Mouse (Mus musculus) hindlimb bud, embryonic 11.5 days (tissue): ENCODE measurements around the gene Txndc8.

ENCODE experiments used
- DNase-seq: peaks from one replicate; pipeline ENCODE4 v3.0.0-alpha.2; 2012; ENCODE audit warnings: low read depth, low spot score; ENCODE audit errors: extremely low spot score

Txndc8 gene

DNA sequence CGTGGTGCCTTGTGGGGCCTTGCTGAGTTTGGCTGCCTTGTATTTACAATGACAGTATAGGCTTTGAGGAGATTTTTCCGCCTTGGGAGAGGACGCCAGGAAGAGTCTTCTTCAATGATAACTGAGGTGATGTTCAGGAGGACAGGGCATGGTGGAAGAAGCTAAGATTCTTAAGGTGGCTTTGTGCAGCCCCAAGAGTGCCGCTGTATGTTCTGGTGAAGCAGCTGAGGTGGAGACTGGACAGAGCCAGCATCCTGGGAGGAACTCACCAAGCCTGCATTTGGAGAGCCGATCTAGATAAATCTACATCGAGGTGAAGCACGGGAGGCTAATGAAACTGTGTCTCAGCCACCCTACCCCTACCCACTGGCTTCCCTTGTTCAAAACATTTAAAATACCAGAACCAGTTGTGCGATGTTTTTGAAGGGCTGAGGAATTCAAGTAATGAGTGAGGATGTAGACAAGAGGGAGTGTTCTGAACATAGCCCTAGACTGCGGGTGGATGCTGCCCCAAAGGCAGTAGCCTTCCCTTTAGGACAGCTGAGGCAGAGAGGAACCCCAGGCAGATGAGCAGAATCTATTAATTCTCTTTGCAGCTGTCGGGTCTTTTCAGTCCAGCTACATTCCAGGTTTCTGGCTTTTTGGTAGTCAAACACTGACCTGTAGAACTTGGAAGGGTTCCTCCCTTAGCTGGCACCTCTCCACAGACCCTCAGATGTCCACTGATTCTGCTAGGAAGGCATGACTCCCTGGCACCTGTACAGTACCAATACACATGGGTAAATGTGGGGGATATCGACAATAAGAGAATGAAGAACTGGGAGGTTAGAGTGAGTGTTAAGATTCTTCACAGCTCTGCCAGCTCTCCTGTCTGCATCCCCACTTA, 51.5 kb downstream of the Txndc8 start:
- no peak for DNase-seq

DNA sequence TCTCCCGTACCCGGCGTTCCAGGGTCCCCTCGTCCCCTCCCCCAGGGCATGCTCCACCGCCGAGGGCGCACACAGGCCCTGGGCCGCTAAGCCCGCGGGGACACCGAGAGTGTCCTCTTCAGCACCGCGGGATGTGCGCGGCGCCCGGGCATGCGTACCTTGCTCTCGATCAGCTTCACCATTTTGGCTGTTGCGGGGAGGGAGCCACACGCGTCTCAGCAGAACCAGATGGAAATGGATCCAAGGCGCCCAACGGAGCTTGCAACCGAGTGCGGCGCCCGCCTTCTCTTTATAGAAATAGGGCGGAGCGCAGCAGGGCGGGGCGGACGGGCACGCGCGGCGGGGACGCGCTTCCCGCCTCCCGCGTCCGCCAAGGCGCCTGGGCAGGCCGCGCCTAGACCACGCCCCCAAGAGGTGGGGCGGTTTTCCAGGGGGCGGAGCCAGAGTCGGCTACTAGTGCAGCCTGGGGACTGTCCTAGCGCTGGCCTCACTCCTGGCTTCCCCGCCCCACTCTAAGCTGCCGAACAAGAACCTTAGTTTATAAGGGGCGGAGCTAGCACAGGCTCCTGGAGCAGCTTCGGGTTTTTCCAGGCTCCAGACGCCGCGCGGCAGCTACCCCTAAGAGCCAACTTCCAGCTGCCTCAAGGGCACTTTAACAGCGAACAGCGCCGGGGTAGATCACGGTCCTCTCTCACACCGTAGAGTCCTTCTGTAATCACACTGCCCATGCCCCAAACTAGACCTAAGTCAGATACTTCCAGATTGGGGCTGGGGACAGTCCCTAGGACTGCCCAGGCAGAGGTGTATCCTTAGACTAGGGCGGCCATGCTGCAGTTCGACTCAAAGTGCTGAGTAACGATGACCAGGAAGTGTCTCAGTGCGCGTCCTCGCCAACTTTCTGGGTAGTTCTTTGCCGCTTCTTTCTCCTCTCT, 52.6 kb downstream of the Txndc8 start, which contains the start of gene Txn1:
Gene Txn1 (minus strand): TSS at position 383 of the 932 bp plus-strand sequence.
- DNase-seq, result peak; percentile 87

DNA sequence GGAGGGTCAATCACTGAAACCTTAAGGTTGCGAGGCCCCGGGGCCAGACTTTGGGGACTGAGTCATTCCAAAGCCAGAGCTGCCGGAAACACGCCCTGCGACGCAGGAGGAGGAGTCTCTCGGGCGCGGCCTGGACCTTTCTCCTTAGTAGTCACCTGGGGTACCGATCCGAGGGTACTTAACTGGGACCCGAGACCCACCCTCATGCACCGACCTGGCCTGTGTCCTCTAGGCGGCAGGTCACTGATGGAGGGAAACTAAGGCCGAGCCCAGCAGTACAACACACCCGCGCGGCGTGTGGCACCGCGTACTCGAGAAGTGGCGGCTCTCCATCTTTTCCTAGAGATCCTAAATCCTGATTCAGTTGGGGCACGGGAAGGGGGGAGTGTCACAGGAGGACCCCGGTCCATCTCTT, 53.4 kb downstream of the Txndc8 start:
- DNase-seq, result peak; percentile 37

DNA sequence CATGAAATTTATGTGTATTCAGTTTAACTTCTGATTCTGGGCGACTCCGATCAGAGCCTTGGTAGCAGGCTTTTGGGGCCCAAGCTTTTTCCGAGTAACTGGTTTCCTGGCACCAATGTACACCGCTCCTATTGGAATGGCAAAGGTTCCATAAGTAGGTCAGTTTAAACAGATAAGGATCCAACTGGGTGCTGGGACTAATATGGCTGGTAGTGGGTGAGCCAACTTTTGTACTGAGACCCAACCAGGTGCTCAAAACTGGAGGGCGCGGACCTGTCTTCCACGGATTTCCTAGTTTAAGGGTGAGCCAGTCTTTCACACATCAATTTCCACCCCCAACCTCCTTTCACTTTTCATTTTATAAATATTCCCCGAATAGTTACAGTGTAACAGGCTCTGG, 53.9 kb downstream of the Txndc8 start:
- DNase-seq, result no peak

DNA sequence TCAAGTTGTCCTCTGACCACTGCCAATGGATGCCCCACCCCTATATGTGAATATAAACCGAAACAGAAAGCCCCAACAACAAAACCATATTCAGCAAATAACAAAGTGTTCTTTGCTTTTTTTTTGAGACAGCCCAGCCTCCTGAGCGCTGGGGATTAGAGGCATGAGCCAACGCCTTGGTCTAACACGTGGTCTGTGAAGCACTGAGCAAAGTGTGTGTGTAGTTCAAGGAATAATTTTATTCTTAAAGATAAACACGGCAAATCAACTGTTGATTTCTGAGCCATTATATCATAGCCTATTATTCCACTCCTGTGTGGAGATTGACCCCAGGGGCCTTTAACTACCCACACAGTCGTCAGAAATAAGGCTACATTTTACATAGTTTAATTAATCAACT, 54.3 kb downstream of the Txndc8 start:
- no peak for DNase-seq

DNA sequence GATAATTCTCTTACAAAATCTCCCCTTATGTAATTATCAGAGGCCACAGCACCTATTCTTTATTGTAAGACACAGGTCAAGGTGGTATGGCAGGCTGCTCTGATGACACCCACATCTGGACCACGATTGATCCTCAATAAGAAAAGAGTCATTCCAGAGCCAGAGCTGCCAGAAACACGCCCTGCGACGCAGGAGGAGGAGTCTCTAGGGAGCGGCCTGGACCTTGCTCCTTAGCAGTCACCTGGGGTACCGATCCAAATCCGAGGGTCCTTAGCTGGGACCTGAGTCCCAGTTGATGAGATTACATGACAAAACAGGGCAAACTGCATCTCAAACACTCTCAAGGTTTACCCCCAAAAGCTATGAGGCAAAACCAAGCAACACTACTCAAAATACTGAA, 55.1 kb downstream of the Txndc8 start:
- no peak for DNase-seq

DNA sequence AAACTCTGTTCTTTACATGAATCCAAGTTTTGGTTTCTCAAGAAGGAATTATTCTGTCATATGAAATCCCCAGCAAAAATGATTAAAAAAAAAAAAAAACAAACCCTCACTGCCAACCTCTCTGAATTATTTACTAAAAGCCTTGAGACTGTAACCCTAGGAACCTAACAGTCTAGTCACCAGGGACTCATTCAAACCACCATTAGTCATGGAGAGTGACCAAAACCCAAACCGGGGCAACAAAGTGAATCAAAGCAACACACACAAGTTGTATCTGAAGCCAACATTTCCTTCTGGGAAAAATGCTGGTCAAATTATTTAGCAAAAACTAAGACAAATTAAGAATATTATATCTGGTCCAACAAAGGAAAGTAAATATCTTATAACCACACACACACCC, 56.0 kb downstream of the Txndc8 start:
- no peak for DNase-seq

DNA sequence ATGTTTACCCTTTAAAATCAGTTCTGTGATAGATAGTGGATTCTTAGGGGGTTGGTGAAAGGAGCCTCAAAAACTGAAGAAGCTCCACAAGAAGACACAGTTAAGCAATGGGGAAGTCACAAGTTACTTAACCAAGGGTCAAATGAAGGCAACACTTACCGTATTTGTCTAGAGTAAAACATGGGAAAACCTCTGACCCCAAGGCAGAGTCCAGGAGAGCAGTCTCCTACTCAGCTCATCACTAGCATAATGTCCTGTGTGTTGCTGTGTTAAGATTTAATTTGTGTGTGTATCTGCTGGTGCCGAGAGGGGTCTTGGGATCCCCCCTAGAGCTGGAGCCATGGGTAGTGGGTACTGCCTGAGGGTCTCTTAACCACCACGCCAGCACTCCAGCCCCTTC, 56.5 kb downstream of the Txndc8 start:
- no peak for DNase-seq

DNA sequence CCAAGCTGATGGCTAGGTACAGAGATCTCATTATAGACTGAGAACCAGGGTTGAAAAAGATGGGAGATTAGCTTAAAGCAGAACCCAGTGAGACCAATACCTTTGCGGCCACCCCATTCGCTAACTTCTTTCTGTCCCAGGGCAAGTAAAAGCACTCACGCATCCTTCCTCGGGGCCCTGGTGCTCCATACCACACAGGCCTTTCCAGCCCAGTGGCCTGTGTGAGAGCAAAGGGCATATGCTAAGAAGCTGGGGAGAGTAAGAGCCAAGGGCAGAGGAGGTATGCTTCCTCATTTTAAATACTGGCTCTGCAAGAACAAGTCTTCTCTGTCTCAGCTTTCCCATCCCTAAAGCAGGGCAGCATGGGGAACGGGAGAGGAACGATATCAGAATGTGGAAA, 59.1 kb downstream of the Txndc8 start:
- no peak for DNase-seq

DNA sequence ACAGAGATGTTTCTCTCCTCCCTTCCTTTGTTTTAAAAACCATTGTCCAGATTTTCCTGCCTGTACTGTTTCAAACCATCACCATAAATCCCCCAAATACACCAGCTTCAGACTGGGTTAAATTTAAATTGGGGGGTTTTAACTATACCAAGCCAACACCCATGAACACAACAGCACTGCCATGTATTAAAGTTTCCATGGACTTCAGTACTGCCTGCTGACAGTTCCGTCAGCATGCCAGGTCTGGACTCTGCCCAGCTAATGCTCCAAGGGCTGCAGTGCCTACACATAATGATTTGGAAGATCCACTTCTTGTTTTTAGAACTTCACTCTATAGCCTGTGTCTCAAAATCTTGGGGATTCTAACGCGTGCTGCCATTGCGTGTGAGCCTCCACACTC, 61.4 kb downstream of the Txndc8 start:
- DNase-seq, result no peak

DNA sequence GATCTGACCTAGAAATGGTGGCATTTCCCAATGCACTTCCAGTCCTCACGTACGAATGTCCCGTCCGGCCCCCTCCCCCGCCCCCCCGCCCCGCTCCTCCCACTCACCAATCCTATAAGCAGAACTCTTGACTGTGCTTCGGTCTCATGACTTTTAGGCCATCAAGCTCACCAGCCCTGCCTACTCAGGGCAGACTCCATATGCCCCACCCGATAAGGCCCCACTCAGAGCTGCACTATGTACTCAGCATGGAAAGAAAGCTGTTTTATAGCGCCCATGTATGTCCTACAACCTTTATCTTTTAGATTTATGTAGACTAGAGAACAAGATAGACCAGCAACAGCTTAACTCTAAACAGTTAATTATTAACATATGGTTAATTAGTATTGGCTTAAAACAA, 61.9 kb downstream of the Txndc8 start:
- DNase-seq, result no peak

DNA sequence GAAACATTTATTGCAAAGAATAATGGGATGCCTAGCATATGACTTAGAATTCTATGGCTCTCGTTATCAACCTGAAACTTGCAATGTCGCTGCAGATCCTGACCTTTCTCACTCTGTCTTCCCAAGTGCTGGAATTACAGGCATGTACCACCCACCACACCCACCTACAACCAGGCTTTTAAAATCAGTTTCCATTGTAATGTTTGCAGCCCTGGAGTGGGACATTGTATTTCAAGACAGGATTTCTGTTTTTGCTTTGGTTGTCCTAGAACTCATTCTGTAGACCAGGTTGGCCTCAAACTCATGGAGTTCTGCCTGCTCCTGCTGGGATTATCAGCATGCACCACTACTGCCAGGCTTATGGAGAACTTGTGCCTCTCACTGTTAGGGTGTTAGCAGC, 66.0 kb downstream of the Txndc8 start:
- no peak for DNase-seq

DNA sequence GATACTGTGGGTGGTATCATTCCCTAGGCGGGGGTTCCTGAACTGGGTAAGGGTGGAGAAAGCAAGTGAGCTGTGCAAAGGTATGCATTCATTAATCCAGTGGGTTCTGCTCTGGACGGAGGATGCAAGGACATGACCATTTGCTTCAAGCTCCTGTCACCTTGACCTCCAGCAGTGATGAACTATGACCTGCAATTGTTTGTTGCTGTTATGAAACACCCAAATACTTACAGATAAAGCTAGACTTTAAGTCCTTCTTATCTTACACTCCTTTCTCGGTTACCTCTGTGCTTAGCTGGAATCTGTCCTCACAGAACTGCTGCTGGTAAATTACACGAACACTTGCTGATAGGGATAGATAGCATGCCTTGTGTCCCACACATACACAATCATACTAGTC, 68.3 kb downstream of the Txndc8 start:
- no peak for DNase-seq

DNA sequence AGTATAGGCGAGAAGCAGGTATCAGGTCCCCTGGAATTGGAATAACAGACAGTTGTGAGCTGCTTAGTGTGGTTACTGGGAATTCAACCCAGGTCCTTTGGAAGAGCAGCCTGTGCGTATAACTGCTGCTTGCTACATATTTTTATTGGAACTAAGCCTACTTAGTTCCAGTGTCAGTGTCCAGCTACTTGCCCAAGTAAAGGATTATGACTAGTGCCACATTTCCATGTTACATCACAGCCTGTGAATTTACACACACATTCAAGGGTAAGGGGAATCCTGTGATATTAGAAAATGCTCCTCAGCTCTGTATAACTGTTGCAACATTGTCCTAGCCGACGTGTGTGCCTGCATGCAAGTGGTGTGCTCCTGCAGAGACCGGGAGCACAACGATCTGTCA, 71.6 kb downstream of the Txndc8 start:
- no peak for DNase-seq

DNA sequence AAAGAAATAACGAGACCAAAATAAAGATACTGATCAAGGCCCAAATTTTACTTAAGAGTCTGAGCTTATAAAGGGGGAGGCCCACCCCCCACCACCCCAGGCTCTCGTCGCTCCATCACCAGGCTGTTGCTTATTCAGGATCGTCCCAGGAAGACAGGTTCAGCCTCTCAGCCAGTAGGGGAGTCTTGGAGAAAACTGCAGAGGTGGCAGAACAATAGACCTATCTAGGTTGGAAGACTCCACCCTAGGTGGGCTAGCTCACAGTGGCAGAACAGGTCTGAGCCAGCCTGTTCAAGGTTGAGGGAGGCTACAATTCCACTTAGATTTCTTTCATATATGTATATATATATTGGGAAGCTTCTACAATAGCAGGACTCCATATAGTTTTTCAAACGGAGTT, 74.7 kb downstream of the Txndc8 start:
- DNase-seq, result no peak
